Mouse (Mus musculus) ES-Bruce4 (cell line): Measurements from ENCODE around the gene Apoh.

Experiments used
- CTCF ChIP-seq: IDR thresholded peaks from one replicate; pipeline ENCODE4 v1.8.1; 2011; ENCODE audit warnings: low read depth, low read length
- EP300 ChIP-seq: IDR thresholded peaks from 2 replicates; pipeline ENCODE4 v1.6.1; 2011; ENCODE audit warnings: low read depth, low read length; ENCODE audit not compliant: insufficient read depth
- POLR2A ChIP-seq: IDR thresholded peaks from one replicate; pipeline ENCODE4 v1.8.1; 2011; ENCODE audit warnings: low read length; ENCODE audit not compliant: insufficient read depth

- TF ChIP-seq POLR2A (no peak), CTCF (no peak), EP300 (no peak)
Observed at GRCm38 (mm10) chr11:108322156-108322555, 21.0 kb upstream of the Apoh start.
